Mouse (Mus musculus): ENCODE results near the gene Zfp646. TPM values are rescaled to one million over a fixed set of nuclear protein-coding genes. Genes with fewer than 3 reads are reported as not detected.

Zfp646 gene
- polyA plus RNA-seq, 1 experiment, result 13.6 TPM

GRCm38 (mm10) chr7:127932273-127933031, 56.4 kb downstream of the Zfp646 start:
- WGBS, result 24% methylated on average over 13 of the region's 13 CpGs
- H3K27me3 ChIP-seq (ENCODE audit: control insufficient read depth, insufficient read depth, low read length), result no peaks in the 10 kb centered on the region
- H3K27ac ChIP-seq (ENCODE audit: insufficient read depth, low read depth, low read length), result no peak overlapping the region
- no peak overlapping the region for H3K4me3 ChIP-seq (ENCODE audit: low read depth, low read length)
- H3K4me1 ChIP-seq (ENCODE audit: control insufficient read depth, insufficient read depth, insufficient read length, low read length), result peaks cover 20% of the 10 kb centered on the region
- H3K36me3 ChIP-seq (ENCODE audit: control insufficient read depth, insufficient read depth, low read length), result no peaks in the 10 kb centered on the region
- TF ChIP-seq CTCF (IDR thresholded peaks at IDR 0.05; ENCODE audit: extremely low read depth, insufficient read length, insufficient replicate concordance, low read depth, low read length) (no peak), POLR2A (IDR thresholded peaks at IDR 0.05; ENCODE audit: low read depth, low read length) (no peak)

GRCm38 (mm10) chr7:127934075-127934474, 58.1 kb downstream of the Zfp646 start:
- TF ChIP-seq POLR2A (IDR thresholded peaks at IDR 0.05; ENCODE audit: low read depth, low read length) (no peak), CTCF (IDR thresholded peaks at IDR 0.05; ENCODE audit: extremely low read depth, insufficient read length, insufficient replicate concordance, low read depth, low read length) (no peak)
- Histone ChIP-seq H3K36me3 (ENCODE audit: control insufficient read depth, insufficient read depth, low read length) (no peaks in the 10 kb centered on the region), H3K27me3 (ENCODE audit: control insufficient read depth, insufficient read depth, low read length) (no peaks in the 10 kb centered on the region), H3K4me3 (ENCODE audit: low read depth, low read length) (no peak overlapping the region), H3K27ac (ENCODE audit: insufficient read depth, low read depth, low read length) (no peak overlapping the region), H3K4me1 (ENCODE audit: control insufficient read depth, insufficient read depth, insufficient read length, low read length) (peaks cover 16% of the 10 kb centered on the region)
- WGBS, result 84% methylated on average over 5 of the region's 5 CpGs

GRCm38 (mm10) chr7:127935028-127935722, 59.2 kb downstream of the Zfp646 start:
- H3K27me3 ChIP-seq (ENCODE audit: control insufficient read depth, insufficient read depth, low read length), result no peaks in the 10 kb centered on the region
- no peaks in the 10 kb centered on the region for H3K36me3 ChIP-seq (ENCODE audit: control insufficient read depth, insufficient read depth, low read length)
- H3K27ac ChIP-seq (ENCODE audit: insufficient read depth, low read depth, low read length), result peak overlapping the region; percentile 18; the same call in 1 of the 2 replicates
- TF ChIP-seq POLR2A (IDR thresholded peaks at IDR 0.05; ENCODE audit: low read depth, low read length) (0 out of 2 replicates have a peak, but pooled peaks have one; percentile 23), CTCF (IDR thresholded peaks at IDR 0.05; ENCODE audit: extremely low read depth, insufficient read length, insufficient replicate concordance, low read depth, low read length) (peak; percentile 91)
- H3K4me1 ChIP-seq (ENCODE audit: control insufficient read depth, insufficient read depth, insufficient read length, low read length), result peaks cover 16% of the 10 kb centered on the region
- 7% methylated on average over 32 of the region's 32 CpGs for WGBS
- H3K4me3 ChIP-seq (ENCODE audit: low read depth, low read length), result peak overlapping the region; percentile 89

Other genes with a start within 250 kb of the Zfp646 start
- 11.1 and 24.6 TPM in 2 replicates for gene Bcl7c, start 167.3 kb upstream of the Zfp646 start, polyA plus RNA-seq (2012; rRNA removed)
- 7.1 and 8.3 TPM in 2 replicates for gene Ctf1, start 163.5 kb upstream of the Zfp646 start, polyA plus RNA-seq (2012; rRNA removed)
- gene Ctf2, start 144.1 kb upstream of the Zfp646 start, polyA plus RNA-seq (2012; rRNA removed), result not detected in 2 replicates
- 23.2 and 53.0 TPM in 2 replicates for gene Fbxl19, start 131.7 kb upstream of the Zfp646 start, polyA plus RNA-seq (2012; rRNA removed)
- 17.9 and 21.3 TPM in 2 replicates for gene Orai3, start 106.4 kb upstream of the Zfp646 start, polyA plus RNA-seq (2012; rRNA removed)
- gene Setd1a, start 99.6 kb upstream of the Zfp646 start, polyA plus RNA-seq (2012; rRNA removed), result 5.2 and 9.2 TPM in 2 replicates
- 0.39 TPM in 1 of 2 replicates, not detected in the other for gene Gm49388, start 90.6 kb upstream of the Zfp646 start, polyA plus RNA-seq (2012; rRNA removed)
- gene Hsd3b7, start 75.6 kb upstream of the Zfp646 start, polyA plus RNA-seq (2012; rRNA removed), result 31.3 and 45.7 TPM in 2 replicates
- gene Stx4a, start 51.9 kb upstream of the Zfp646 start, polyA plus RNA-seq (2012; rRNA removed), result 27.3 and 68.2 TPM in 2 replicates
- 1.2 and 1.8 TPM in 2 replicates for gene Stx1b, start 51.7 kb upstream of the Zfp646 start, polyA plus RNA-seq (2012; rRNA removed)
- 3.7 and 7.1 TPM in 2 replicates for gene Zfp668, start 607 bp downstream of the Zfp646 start, polyA plus RNA-seq (2012; rRNA removed)
- 1.6 and 2.1 TPM in 2 replicates for gene Prss53, start 14.7 kb downstream of the Zfp646 start, polyA plus RNA-seq (2012; rRNA removed)
- gene Gm21974, start 19.2 kb downstream of the Zfp646 start, polyA plus RNA-seq (2012; rRNA removed), result not detected in 2 replicates
- gene Vkorc1, start 19.4 kb downstream of the Zfp646 start, polyA plus RNA-seq (2012; rRNA removed), result 94.3 and 97.7 TPM in 2 replicates
- gene Bckdk, start 27.9 kb downstream of the Zfp646 start, polyA plus RNA-seq (2012; rRNA removed), result 54.4 and 68.3 TPM in 2 replicates
- gene Kat8, start 36.3 kb downstream of the Zfp646 start, polyA plus RNA-seq (2012; rRNA removed), result 5.2 and 8.3 TPM in 2 replicates
- 30.0 and 41.3 TPM in 2 replicates for gene Prss8, start 53.9 kb downstream of the Zfp646 start, polyA plus RNA-seq (2012; rRNA removed)
- gene Prss36, start 70.5 kb downstream of the Zfp646 start, polyA plus RNA-seq (2012; rRNA removed), result 2.6 and 3.3 TPM in 2 replicates
- gene Fus, start 91.2 kb downstream of the Zfp646 start, polyA plus RNA-seq (2012; rRNA removed), result 90.6 and 184 TPM in 2 replicates
- gene Pycard, start 117.6 kb downstream of the Zfp646 start, polyA plus RNA-seq (2012; rRNA removed), result 602 and 952 TPM in 2 replicates
- 7.4 and 8.8 TPM in 2 replicates for gene Trim72, start 127.7 kb downstream of the Zfp646 start, polyA plus RNA-seq (2012; rRNA removed)
- gene Itgam, start 186.4 kb downstream of the Zfp646 start, polyA plus RNA-seq (2012; rRNA removed), result 3.1 and 3.3 TPM in 2 replicates
- gene Gm49368, start 186.5 kb downstream of the Zfp646 start, polyA plus RNA-seq (2012; rRNA removed), result 0.05 and 0.09 TPM in 2 replicates